Mouse (Mus musculus) lung, embryonic 14.5 days (tissue): ENCODE results near the gene Lef1. TPM values are rescaled to one million over a fixed set of nuclear protein-coding genes. Genes with fewer than 3 reads are reported as not detected.

Source experiments
- ATAC-seq: fragments of 200-750 bp; cut with Nextera tagmentation; 2 replicates; pipeline ENCODE4 v1.8.0; 2017; ENCODE audit warnings: mild to moderate bottlenecking, moderate TSS enrichment, moderate library complexity; ENCODE audit not compliant: insufficient read depth
- DNase-seq: peaks from one replicate; pipeline ENCODE4 v3.0.0-alpha.2; 2015
- H3K27ac ChIP-seq: fragments of 300-500 bp; sonication (generic); 2 replicates; pipeline ENCODE4 v1.5.1; 2014; ENCODE audit warnings: low read depth, mild to moderate bottlenecking, moderate library complexity
- H3K27me3 ChIP-seq: fragments of 300-500 bp; sonication (generic); 2 replicates; pipeline ENCODE4 v1.6.1; 2014; ENCODE audit warnings: low read length, control low read depth; ENCODE audit not compliant: insufficient read depth
- H3K36me3 ChIP-seq: fragments of 300-500 bp; sonication (generic); 2 replicates; pipeline ENCODE4 v1.6.1; 2014; ENCODE audit warnings: control low read depth; ENCODE audit not compliant: insufficient read depth
- H3K4me1 ChIP-seq: fragments of 300-500 bp; sonication (generic); 2 replicates; pipeline ENCODE4 v1.6.1; 2014; ENCODE audit warnings: antibody characterized with exemption, control low read depth; ENCODE audit not compliant: insufficient read depth
- H3K4me2 ChIP-seq: fragments of 300-500 bp; sonication (generic); 2 replicates; pipeline ENCODE4 v1.6.1; 2014; ENCODE audit warnings: mild to moderate bottlenecking
- H3K4me3 ChIP-seq: fragments of 300-500 bp; sonication (generic); 2 replicates; pipeline ENCODE4 v1.5.1; 2014; ENCODE audit warnings: low read depth, low read length
- H3K9ac ChIP-seq: fragments of 300-500 bp; sonication (generic); 2 replicates; pipeline ENCODE4 v1.6.1; 2014
- H3K9me3 ChIP-seq: fragments of 300-500 bp; sonication (generic); 2 replicates; pipeline ENCODE4 v1.6.1; 2016; ENCODE audit warnings: low read depth, low read length, control low read depth
- CTCF ChIP-seq: IDR thresholded peaks from 2 replicates; pipeline ENCODE4 v1.5.1; 2016; ENCODE audit warnings: antibody characterized with exemption, low read depth
- WGBS: fragments of 180-500 bp; shearing (Covaris S2); extraction: QIAGEN DNeasy Blood & Tissue Kit; methylation state at CpG from one replicate; pipeline ENCODE4 v1.1.7; 2014; 5-methylcytosine and 5-hydroxymethylcytosine counted together
- polyA plus RNA-seq: library from polyadenylated mRNA; unstranded; fragments of >200 nt; fragmentation: Nextera tagmentation; extraction: Ambion mirVana; gene quantifications from 2 replicates; pipeline ENCODE4 v1.2.1, GENCODE M21; 2014

Lef1 gene
- polyA plus RNA-seq, 1 experiment from 2014 or later, result 32.7 TPM

DNA sequence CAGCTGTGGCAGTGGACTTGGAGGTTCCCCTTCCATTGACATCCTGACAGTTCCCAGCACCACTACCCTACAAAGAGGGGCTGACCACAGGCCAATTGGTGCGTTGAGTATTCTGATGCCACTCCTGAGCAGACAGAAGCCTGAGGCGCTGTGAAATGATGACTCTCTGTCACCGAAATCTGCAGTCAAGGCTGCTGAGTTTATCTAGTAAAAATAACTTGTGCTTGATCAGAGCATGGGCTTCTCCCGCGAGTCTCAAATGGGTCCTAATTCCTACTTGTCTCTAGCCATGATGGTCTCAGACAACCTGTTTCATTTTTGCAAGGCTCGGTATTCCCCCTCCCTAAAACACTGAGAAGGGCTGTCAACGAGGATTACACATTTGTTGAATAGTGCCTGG, 44.8 kb downstream of the Lef1 start:
- H3K4me1 ChIP-seq, result 0 out of 2 replicates have a peak, but pooled peaks cover 4% of the 10 kb centered on the region
- H3K27me3 ChIP-seq, result no peaks in the 10 kb centered on the region
- H3K9ac ChIP-seq, result no peak overlapping the region
- H3K4me2 ChIP-seq, result no peak overlapping the region
- TF ChIP-seq CTCF, result no peak
- H3K36me3 ChIP-seq, result no peaks in the 10 kb centered on the region
- H3K9me3 ChIP-seq, result no peaks in the 10 kb centered on the region
- no peak for DNase-seq
- WGBS, result 58% methylated on average over 7 of the region's 7 CpGs
- H3K4me3 ChIP-seq, result no peak overlapping the region
- ATAC-seq, result no peak
- H3K27ac ChIP-seq, result no peak overlapping the region

DNA sequence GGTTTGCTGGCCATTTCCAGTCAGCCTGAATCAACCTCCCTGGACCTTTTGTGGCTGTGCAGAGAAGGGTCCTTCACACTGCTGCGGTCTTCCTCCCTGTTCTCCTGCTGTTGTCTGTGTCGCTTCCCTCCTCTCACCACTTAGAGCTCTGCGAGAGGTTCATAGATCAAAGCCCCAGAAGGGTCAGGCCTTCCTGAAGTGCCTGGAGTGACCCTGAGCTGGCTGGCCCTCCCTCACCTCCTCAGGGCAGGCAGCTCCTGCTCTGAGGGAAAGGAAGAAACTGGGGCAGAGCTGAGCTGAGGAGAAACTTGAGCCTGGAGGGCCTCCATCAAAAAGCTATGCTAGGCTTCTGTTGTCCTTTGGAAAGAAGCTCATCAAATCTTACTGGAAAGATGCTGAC, 45.4 kb downstream of the Lef1 start:
- Histone ChIP-seq H3K4me3 (no peak overlapping the region), H3K9ac (no peak overlapping the region), H3K36me3 (no peaks in the 10 kb centered on the region), H3K27me3 (no peaks in the 10 kb centered on the region), H3K27ac (no peak overlapping the region), H3K9me3 (no peaks in the 10 kb centered on the region), H3K4me1 (0 out of 2 replicates have a peak, but pooled peaks cover 4% of the 10 kb centered on the region), H3K4me2 (no peak overlapping the region)
- DNase-seq (no peak), ATAC-seq (no peak)
- WGBS, result 28% methylated on average over 3 of the region's 3 CpGs
- TF ChIP-seq CTCF, result no peak

DNA sequence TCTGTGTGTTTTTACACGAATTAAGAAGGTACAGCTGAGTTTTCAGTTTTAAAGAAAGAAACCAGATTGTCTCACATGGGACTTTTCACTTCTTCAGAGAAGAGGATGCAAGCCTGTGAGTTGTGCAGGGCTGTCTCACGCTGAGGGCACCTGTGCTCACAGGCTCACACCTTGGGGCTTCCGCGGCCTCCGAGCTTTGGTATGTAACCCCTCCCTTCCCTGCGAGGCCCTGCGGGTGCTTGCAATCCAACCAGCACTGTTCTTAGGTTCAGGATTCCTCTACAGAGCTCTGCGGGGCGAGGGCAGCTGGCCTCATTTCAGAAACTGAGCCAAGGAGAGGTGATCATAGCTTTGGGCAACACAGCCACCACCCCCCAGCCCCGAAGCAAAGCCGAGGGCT, 46.1 kb downstream of the Lef1 start:
- Histone ChIP-seq H3K4me3 (no peak overlapping the region), H3K9ac (no peak overlapping the region), H3K9me3 (no peaks in the 10 kb centered on the region), H3K4me1 (0 out of 2 replicates have a peak, but pooled peaks cover 4% of the 10 kb centered on the region), H3K27ac (no peak overlapping the region), H3K27me3 (no peaks in the 10 kb centered on the region), H3K36me3 (no peaks in the 10 kb centered on the region), H3K4me2 (no peak overlapping the region)
- peak; percentile 42 for DNase-seq
- no peak for TF ChIP-seq CTCF
- 25% methylated on average over 11 of the region's 11 CpGs for WGBS
- ATAC-seq, result peak; percentile 65; the same call in 1 of the 2 replicates

DNA sequence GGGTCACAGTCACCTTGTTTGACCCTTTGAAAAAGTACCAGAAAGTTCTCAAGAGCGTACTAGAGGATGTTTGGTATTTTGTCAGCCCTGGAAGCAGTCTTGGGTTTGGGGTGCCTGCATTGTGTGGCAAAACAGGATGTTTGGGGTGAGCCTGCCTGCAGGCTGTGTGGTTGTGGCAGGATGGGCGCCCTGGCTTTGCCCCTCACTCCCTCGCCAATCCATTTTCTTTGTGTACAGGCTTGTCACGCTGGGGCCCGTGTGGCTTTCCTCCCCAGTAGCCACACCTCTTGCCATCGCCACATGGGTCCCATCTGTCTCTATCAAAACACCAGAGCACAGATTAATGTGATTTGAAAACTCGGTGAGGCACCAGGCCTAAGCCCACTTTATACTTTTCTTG, 47.2 kb downstream of the Lef1 start:
- no peak for DNase-seq
- WGBS, result 42% methylated on average over 7 of the region's 7 CpGs
- H3K9ac ChIP-seq, result no peak overlapping the region
- H3K27ac ChIP-seq, result no peak overlapping the region
- H3K4me2 ChIP-seq, result no peak overlapping the region
- H3K9me3 ChIP-seq, result no peaks in the 10 kb centered on the region
- H3K36me3 ChIP-seq, result no peaks in the 10 kb centered on the region
- H3K4me3 ChIP-seq, result no peak overlapping the region
- 0 out of 2 replicates have a peak, but pooled peaks cover 4% of the 10 kb centered on the region for H3K4me1 ChIP-seq
- H3K27me3 ChIP-seq, result no peaks in the 10 kb centered on the region
- no peak for TF ChIP-seq CTCF
- no peak for ATAC-seq

DNA sequence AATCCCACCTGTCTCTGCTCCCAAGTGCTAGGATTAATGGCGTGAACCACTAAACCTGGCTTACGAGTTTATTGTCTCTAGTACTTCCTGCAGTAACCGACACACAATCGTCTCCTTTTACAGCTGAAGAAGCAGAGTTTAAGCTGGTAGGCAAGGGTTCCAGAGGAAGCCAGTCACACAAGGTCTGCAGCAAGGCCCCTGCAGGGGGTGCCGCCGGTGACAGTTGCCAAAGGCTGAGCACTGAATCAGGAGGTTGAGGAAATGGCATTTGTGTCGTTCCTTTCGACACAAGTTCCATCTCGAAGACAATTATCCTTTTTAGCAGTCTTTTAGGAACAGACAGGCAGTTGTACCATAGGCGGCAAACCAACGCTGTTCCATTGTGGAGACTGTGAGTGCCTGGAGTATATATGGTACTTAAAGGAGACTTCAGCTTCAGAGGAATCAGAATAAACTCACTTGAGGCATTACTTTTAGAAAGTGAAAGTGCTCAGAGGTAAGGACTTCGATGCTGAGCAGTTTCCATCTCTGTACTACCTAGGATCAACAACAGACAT, 49.0 kb downstream of the Lef1 start:
- no peak overlapping the region for H3K27ac ChIP-seq
- no peak for TF ChIP-seq CTCF
- ATAC-seq (no peak), DNase-seq (no peak)
- WGBS, result 70% methylated on average over 12 of the region's 12 CpGs
- 0 out of 2 replicates have a peak, but pooled peaks cover 4% of the 10 kb centered on the region for H3K4me1 ChIP-seq
- no peaks in the 10 kb centered on the region for H3K9me3 ChIP-seq
- no peak overlapping the region for H3K9ac ChIP-seq
- H3K27me3 ChIP-seq, result no peaks in the 10 kb centered on the region
- H3K4me3 ChIP-seq, result no peak overlapping the region
- no peak overlapping the region for H3K4me2 ChIP-seq
- H3K36me3 ChIP-seq, result no peaks in the 10 kb centered on the region

DNA sequence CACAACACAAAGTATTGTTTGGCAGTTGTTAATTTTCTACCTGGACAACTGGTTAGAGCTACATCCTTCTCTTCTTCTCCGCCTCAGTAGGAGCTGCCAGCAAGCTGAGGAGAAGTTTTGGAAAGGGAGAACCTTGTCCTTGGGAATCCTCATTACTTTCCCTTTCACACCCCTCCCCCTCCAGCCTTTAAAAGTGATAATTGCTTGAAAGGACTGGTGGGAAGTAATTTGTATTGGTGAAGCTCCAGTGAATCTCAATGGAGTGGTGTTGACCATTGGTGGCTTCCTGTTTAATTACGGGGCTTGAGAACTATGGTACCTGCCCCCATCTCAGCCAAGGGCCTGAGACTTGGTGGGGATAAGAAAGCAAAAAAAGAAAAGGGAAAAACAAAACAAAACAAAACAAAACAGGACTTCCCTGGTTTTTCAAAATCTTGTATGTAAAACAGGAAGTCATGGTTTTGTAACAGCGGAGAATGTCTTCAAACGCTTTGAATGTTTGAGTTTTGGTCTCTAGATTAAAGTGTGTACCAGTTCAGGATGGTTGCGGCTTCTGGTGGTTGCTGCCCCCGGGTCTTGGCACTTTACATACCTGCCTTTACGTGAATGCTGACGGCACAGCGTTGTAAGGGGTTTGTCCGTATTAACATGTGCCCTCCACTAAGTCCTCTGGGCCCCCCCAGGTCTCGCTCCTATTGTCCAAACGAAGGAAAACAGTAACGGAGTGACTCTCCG, 49.8 kb downstream of the Lef1 start:
- H3K9me3 ChIP-seq, result no peaks in the 10 kb centered on the region

DNA sequence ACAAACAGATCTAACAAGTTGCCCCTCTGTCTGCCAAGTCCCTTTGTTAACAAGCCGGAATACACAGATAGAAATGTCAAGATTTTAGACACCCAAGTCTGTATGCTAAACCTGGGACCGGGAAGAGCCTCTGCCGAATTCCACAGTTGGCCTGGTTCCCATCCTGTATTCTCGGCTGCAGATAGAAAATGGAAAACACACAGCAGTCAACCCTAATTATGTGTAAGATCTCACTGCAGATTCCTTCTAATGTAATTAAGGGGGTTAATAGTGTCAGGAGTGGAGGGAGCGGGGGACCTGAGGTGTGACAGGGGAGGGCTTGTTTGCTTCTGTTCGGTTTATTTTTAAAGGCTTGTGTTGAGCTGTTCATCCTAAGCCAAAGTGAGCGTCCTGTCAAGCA, 50.6 kb downstream of the Lef1 start:
- 0 out of 2 replicates have a peak, but pooled peaks cover 4% of the 10 kb centered on the region for H3K4me1 ChIP-seq
- ATAC-seq (no peak), DNase-seq (peak; percentile 44)
- no peak for TF ChIP-seq CTCF
- H3K4me3 ChIP-seq, result no peak overlapping the region
- no peak overlapping the region for H3K4me2 ChIP-seq
- no peaks in the 10 kb centered on the region for H3K9me3 ChIP-seq
- H3K27ac ChIP-seq, result no peak overlapping the region
- WGBS, result 44% methylated on average over 7 of the region's 7 CpGs
- no peak overlapping the region for H3K9ac ChIP-seq
- no peaks in the 10 kb centered on the region for H3K36me3 ChIP-seq
- H3K27me3 ChIP-seq, result no peaks in the 10 kb centered on the region

More for the DNA sequence above, 49.8 kb downstream of the Lef1 start:
- no peaks in the 10 kb centered on the region for H3K27me3 ChIP-seq
- no peaks in the 10 kb centered on the region for H3K36me3 ChIP-seq
- H3K4me3 ChIP-seq, result no peak overlapping the region
- H3K4me1 ChIP-seq, result 0 out of 2 replicates have a peak, but pooled peaks cover 4% of the 10 kb centered on the region
- H3K27ac ChIP-seq, result no peak overlapping the region
- no peak overlapping the region for H3K4me2 ChIP-seq
- H3K9ac ChIP-seq, result no peak overlapping the region
- DNase-seq, result no peak
- no peak for ATAC-seq
- 80% methylated on average over 14 of the region's 14 CpGs for WGBS
- TF ChIP-seq CTCF, result no peak
